Mouse (Mus musculus): ENCODE results near the gene Pdha1. TPM values are rescaled to one million over a fixed set of nuclear protein-coding genes. Genes with fewer than 3 reads are reported as not detected.
A peak's percentile ranks its signal among the peaks of the same experiment; 100 is the strongest.

Pdha1 gene
- 156 and 179 TPM in 2 replicates for polyA plus RNA-seq (2012; rRNA removed)

DNA sequence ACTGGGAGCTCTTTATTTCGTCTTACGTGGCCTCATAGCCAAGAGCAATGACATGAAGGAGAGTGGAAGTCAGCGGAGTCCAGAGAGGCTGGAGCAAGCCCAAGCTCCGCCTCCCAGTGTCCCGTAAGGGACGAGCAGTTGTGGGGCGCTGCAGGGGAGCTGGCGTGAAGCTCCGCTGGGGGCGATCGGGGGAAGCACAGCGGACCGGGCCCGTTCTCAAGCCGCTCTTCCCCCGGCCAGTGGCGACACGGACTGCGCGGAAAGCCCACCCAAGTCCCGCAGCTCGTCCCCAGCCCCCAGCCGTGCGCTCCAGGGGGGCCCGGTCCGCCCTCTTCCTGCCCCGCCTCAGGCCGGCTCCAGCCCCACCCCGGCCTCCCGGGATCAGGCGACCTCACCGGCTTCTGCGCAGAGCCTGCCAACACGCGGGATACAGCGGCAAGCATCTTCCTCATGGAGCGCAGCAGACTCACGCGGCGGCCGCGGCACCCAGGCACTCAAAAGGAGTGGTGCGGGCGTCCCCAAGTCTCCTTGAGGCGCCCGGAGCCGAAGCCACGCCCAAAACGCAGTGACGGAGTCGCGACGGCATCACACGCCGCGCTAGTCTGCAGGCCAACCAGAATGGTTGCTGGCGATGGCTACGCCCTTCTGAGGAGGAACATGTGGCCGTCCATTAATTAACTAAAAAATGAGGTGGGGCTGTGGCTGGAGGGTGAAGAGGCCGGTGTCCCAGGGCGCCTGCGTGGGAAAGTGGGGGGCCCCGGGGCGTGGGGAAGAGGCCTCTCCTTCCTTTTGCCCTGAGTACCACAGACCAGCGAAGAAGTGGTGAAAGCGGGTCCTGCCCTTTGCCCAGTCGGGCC, at the start of gene Pdha1:
Gene Pdha1 (minus strand): TSS at position 553 of the 857 bp plus-strand sequence.
- DNase-seq (ENCODE audit: extremely low spot score in 1 of 2, low spot score in 1 of 2) = peak; percentile 71 to 89

DNA sequence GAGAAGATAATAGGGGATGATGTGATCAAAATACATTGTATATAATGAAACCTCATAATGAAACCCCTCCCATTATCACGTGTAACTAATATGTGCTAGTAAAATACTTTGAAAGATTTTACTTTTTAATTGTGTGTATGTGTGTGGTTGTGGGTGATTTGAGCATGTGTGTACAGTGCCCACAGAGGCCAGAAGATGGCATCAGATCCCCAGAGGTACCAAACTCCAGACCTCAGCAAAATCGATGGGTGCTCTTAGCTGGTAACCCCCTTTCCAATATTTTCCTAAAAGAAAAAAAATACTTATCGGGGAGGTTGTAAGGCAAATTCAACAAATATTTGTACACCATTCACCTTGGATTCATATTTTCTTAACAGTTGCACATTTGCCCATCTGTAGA, 40.8 kb upstream of the Pdha1 start:
- peak in 1 of 2 experiments; percentile 7 for DNase-seq (ENCODE audit: extremely low spot score in 1 of 2, low spot score in 1 of 2)

DNA sequence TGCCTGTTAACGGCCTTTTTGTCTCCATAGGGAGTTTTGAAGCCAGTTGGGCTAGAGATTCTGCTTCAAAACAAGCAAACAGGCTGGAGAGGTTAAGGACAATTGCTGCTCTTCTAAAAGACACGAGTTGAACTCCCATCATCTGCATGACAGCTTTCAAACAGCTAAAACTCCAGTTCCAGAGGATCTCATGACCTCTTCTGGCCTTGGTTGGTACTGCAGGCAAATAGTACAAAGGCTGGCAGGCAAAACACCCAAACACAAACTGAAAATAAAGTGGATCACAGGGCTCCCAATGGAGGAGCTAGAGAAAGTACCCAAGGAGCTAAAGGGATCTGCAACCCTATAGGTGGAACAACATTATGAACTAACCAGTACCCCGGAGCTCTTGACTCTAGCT, 31.9 kb upstream of the Pdha1 start:
- peak; percentile 5 to 80 for DNase-seq (ENCODE audit: extremely low spot score in 1 of 2, low spot score in 1 of 2)

DNA sequence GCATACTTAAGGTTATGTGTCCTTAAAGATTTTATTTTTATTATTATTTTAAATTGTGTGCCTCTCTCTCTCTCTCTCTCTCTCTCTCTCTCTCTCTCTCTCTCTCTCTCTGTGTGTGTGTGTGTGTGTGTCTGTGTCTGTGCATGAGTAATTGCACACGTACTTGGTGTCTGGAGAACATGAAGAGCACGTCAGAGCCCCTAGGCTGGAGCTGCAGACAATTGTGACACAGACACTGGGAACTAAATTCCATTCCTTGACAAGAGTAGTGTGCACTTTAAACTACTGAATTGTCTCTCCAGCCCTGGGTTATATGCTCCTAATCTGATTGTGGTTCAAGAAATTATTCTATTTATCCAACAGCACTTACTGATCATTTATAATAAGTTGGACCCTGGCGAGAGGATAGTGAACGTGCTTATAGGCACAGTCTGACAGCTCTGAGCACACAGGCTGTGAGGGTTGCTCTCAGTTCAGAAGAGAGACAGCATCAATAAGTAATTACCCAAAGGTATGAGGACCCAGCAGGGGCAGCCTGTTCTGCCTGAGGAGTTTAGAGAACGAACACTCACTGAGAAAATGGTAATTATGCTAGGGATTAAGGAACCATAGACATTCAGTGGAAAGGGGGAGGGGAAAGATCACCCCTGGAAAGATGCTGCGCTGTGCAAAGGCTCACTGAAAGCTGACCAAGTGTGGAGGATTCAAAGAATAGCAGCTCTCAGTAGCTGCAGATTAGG, 28.2 kb upstream of the Pdha1 start:
- no peak for DNase-seq (ENCODE audit: extremely low spot score in 1 of 2, low spot score in 1 of 2)

DNA sequence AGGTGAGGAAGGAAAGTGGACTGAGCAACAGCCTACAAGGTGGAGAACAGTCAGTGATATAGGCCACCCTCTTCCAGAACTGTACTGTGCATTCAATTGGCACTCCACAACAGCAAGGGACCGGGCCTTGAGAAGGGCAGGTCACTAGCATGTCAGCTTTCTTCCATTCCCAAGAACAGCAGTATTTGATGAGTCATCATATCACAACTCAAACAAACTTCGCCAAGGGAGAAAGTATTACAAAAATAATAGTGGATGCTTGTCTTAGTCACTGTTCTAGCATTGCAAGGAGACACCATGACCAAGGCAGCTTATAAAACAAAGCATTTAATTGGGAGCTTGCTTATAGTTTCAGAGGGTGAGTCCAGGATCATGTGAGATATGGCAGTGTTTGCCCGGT, 26.0 kb upstream of the Pdha1 start:
- no peak for DNase-seq (ENCODE audit: extremely low spot score in 1 of 2, low spot score in 1 of 2)

DNA sequence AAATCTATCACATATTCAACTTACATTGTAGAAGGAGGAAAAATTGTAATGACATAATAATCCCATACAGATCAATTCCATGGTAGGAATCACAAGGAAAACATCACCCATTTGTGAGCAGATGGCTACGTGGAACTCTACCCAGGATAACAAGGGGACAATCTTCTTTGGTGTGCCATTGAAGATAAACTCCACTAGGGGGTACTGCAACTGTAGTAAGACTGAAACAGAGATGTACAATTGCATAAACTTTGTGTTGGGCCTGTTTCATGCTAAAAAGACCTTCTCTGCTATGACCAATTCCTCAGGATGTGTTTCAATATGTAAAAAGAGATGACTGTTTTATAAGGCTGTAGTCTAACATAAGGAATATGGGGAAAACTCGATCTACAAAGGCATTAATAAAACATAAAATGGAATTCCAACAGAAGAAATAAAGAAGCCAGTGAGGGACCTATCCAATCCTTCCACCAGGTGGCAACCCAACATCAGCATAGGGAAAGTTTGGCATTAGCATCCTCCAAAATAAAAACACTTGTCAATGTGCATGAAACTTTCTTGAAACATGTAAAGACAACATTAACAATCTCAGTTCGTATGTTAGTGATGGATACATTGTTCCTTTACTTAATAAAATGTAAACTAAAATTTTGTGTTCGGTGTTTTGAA, 15.1 kb upstream of the Pdha1 start:
- peak in 1 of 2 experiments; percentile 24 for DNase-seq (ENCODE audit: extremely low spot score in 1 of 2, low spot score in 1 of 2)

DNA sequence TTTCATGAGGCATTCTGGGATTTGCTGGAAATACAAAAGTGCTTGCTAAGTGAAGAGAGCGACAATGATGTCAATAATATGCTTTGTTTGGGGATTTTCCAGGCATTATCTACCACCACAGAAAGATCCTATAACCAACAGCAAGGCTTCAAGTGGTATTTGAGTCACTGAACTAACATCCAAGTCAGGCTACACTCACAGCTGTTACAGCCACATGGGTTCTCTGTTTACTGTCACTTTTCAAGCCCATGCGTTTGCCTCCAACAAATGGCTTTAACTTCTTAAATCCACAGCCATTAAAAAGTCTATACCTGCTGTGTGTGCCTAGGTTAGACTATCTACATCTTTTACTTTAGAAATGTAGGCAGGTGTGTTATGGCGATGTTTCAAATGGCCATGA, 10.6 kb upstream of the Pdha1 start:
- no peak for DNase-seq (ENCODE audit: extremely low spot score in 1 of 2, low spot score in 1 of 2)

DNA sequence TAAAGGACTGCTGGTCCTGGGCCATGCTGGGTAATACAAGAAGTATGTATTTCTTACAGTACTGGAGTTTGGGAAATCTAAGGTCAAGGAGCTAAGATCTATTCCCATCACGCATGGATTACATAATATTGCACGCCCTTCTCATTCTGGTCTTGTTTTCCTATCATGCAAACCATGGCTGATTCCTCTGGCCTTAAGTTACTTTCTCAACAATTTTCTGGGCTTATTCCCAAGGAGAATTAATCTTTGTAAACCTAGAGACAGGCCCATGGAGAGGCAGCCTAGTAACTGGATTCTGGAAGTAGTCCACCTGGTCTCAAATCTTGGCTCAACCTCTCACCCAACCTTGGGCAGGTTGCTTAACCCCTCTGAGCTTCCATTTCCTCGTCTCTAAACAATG, 9.2 kb upstream of the Pdha1 start:
- no peak for DNase-seq (ENCODE audit: extremely low spot score in 1 of 2, low spot score in 1 of 2)

DNA sequence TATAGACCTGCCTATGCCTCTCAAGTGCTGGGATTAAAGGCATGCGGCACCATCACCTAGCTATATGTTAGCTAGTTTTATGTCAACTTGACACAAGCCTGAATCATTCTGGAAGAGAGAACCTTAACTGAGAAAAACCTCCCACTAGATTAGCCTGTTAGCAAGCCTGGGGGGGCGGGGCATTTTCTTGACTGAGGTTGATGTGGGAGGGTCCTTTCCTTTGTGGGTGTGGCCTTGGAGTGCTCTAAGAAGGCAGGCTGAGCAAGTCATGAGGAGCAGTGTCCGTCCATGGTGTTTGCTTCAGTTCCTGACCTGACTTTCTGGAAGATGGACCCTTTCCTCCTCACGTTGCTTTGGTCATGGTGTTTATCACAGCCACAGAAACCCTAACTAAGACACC, 8.6 kb upstream of the Pdha1 start:
- DNase-seq (ENCODE audit: extremely low spot score in 1 of 2, low spot score in 1 of 2) = no peak

DNA sequence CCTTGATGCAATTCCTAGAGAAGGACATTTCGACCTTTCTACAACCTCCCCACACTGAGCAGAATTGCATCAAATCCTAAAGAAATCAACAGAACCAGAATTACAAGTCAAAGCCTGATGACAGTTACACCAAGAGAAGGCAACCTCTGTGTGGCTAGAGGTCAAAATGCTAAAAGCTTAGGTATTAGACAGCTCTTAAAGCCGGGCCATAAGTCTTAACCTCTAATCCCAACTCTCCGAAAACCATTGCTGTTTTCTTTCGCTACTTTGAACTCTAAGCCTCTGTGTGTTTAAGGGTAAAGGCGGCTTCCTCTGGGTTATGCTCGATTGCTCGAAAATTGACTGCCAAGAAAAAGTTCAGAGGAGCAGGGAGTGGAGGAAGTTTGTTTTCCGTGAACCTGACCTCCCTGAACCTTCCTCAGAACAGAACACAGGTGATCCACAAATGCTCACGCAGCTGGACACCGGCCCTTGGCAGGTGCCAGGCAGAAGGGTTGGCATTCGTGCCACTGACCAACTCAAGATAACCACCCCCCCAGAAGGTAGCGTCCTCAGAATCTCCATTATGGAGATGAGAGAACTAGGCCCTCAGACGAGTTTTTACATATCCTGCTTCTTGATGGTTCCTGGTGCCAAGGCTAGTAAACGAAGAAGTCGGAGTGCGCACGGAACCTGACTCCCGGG, 894 bp downstream of the Pdha1 start:
- DNase-seq (ENCODE audit: extremely low spot score in 1 of 2, low spot score in 1 of 2) = no peak

DNA sequence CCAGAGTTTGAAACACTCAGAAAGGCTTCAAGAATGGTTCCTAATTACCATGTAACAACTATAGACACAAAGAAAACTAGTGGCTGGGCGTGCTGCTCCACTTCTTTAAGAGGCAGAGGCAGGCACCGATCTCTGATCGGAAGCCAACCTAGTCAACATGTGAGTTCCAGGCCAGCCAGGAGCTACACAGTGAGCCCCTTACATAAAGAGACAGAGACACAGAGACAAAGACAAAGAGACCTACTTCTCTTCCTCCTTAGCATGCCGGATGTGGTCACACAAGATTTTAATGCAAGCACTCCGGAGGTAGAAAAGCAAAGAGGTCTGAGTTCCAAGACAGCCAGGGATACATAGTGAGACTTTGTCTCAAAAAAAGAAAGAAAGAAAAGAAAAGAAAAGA, 2.1 kb downstream of the Pdha1 start:
- no peak for DNase-seq (ENCODE audit: extremely low spot score in 1 of 2, low spot score in 1 of 2)

DNA sequence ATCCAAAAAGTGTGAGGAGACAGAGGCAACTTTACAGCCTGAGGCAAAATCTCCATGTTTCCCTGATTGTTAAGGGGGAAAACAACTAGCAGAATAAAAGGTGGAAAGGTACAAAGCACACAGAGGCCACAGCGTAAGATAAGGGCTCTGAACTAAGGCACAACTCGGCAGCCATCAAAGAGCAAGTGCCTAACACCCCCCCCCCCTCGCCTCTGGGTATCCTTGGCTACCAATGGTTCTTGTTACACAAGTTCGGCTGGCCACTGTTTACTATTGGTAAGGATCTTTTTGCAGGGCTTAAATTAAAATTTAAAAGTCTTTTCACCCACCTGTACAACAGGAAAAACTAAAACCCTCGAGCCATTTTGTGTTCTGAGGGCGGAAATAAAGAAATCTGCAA, 2.5 kb downstream of the Pdha1 start:
- DNase-seq (ENCODE audit: extremely low spot score in 1 of 2, low spot score in 1 of 2) = no peak

DNA sequence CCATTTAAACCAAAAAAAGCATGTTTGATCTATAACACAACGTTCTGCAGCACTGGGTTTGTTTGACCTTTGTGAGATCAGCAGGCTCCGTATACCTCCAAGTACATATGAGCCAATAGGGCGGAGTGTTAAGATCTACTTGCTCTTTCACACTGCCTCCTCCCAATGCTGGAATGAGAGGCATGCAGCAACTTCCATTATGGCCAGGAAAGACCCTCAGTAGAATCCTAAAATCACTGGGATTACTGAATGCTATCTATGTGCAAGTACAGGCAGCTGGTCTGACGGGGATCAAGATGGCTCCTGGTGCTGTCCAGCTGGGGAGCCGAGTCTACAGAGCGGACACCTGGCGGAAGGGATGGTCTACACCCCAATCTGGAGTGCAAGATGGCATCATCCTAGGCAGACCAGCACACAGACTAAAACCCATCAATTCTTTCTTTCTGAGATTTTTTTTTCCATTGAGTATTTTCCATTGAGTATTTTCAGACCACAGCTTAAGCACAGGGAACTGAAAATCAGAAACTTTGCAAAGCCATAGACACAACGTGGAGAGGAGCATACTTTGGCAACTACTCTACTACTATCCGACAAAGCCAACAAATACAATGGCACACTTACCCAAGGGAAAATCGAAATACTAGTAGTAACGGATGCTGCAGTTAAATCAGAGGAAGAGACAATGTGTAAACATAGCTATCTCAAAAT, 3.9 kb downstream of the Pdha1 start:
- no peak for DNase-seq (ENCODE audit: extremely low spot score in 1 of 2, low spot score in 1 of 2)

DNA sequence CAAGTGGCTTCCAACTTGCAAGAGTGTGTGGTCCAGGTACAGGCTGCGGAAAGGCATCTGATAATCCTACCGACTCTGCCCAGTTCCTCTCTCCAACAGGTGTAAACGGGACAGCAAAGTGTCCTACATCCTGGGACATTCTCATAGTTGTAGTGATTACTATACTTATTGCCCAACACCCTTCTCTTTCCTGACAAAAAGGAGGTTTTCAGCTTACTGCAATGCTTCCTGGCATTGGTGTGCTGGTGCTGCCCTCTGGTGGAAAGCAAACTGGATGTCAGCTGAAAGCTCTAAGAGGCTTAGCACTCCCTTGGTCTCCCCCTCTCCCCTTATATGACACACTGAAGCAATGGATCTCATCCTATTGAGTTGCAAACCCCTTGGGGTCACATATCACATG, 21.6 kb downstream of the Pdha1 start:
- DNase-seq (ENCODE audit: extremely low spot score in 1 of 2, low spot score in 1 of 2) = peak in 1 of 2 experiments; percentile 74

DNA sequence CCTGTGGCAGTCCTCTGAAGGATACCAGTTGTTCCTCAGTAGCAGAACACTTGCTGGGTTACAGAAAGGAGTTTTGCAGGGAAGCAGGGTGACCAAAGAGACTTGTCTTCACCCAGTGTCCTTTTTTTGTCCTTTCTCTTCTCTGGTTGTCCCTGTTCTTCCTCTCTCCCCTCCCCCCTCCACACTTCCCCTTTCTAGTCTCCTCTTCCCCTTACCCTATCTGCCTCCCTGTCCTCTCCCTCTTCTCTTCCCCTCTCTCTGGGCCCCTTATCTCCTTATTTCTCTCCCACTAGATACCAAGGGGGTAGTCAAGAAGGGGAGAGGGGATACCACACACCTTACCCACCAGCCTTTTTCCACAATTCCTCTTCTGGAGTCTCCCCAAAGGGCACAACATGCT, 22.1 kb downstream of the Pdha1 start:
- no peak for DNase-seq (ENCODE audit: extremely low spot score in 1 of 2, low spot score in 1 of 2)

DNA sequence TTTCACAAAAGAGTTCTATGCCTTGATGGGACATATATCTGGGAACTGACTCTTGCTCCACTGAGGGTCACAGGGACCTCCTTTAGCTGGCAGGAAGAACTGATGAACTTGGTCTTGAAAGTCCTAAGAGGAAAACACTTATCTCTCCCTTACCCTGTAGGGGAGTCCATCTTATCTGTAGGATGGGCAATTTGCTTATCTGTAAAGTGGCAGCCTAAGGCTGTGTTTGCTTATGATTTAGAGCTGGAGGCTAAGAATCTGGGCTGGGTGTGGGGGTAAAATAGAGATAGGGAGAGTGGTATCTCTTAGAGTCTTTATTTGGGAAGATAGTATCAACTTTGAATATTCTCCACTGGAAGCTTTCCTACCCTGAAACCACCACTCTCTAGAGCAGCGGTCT, 24.4 kb downstream of the Pdha1 start:
- DNase-seq (ENCODE audit: extremely low spot score in 1 of 2, low spot score in 1 of 2) = no peak

DNA sequence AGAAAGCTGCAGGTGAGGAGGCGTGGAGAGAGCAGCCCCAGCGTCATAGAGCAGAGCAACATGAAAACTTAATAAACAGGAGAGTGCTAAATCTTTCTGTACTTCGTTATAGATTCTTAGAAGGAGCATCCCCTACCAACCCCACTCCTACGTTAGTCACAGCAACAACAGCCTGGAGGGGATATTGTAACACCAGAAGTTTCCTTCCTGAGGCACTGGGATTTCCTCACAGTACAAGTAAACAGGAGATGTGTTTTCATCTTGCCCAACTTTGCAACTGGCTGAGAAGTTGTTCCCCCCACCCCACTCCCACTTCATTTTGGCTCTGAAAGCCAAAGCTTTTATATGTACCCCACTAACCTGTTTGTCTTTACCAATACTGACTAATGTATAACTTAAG, 30.4 kb downstream of the Pdha1 start:
- no peak for DNase-seq (ENCODE audit: extremely low spot score in 1 of 2, low spot score in 1 of 2)

DNA sequence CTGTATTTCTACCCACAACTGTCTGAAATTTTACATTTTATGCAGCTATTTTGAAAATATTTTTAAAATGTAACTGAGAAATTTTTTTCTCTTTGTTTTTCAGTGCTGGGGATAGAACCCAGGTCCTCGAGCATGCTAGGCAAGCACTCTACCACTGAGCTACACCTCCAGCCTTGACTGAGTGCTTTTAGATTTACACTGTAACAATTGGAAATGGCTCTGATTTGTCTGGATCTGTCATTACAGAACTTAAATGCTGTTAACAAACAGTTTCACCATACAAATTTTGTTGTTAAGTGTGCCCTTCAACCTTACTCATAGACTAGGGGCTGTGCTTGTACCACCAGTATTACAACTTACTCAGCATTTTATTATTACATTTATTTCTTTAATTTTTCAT, 46.2 kb downstream of the Pdha1 start:
- no peak for DNase-seq (ENCODE audit: extremely low spot score in 1 of 2, low spot score in 1 of 2)

Measured in frontal cortex, adult 2 months (tissue).